Mouse (Mus musculus) layer of hippocampus, postnatal 14 days (tissue): ENCODE measurements around the gene Arhgap9. TPM values are rescaled to one million over a fixed set of nuclear protein-coding genes. Genes with fewer than 3 reads are reported as not detected.

Experiments
- total RNA-seq, 2 experiments: library from RNA; stranded (reverse); gene quantifications; 2 replicates each; pipeline ENCODE4 v1.2.3; 2021

The Arhgap9 gene
- total RNA-seq, 2 experiments from 2014 or later = 0.99 to 1.1 TPM

Other genes with a start within 250 kb of the Arhgap9 start
- gene Agap2, start 246.7 kb upstream of the Arhgap9 start, total RNA-seq = 100 to 1,000 TPM; 719 to 736 TPM
- 100 to 1,000 TPM; 100 to 103 TPM for gene Os9, start 200.8 kb upstream of the Arhgap9 start, total RNA-seq
- gene B4galnt1, start 156.7 kb upstream of the Arhgap9 start, total RNA-seq = 100 to 1,000 TPM; 108 to 110 TPM
- gene Slc26a10, start 141.3 kb upstream of the Arhgap9 start, total RNA-seq = 1 to 10 TPM; 4.6 to 5.9 TPM
- gene Arhgef25, start 131.9 kb upstream of the Arhgap9 start, total RNA-seq = 100 to 1,000 TPM; 196 to 200 TPM
- 100 to 1,000 TPM; 200 to 207 TPM for gene Dtx3, start 126.2 kb upstream of the Arhgap9 start, total RNA-seq
- gene Pip4k2c, start 110.4 kb upstream of the Arhgap9 start, total RNA-seq = 10 to 100 TPM; 65.7 to 69.2 TPM
- 100 to 1,000 TPM; 413 to 455 TPM for gene Kif5a, start 58.6 kb upstream of the Arhgap9 start, total RNA-seq
- 100 to 1,000 TPM; 298 to 304 TPM for gene Dctn2, start 55.6 kb upstream of the Arhgap9 start, total RNA-seq
- gene Mbd6, start 32.9 kb upstream of the Arhgap9 start, total RNA-seq = 10 to 100 TPM; 46.0 to 53.3 TPM
- gene Mars, start 10.2 kb upstream of the Arhgap9 start, total RNA-seq = 10 to 100 TPM; 56.3 to 59.4 TPM
- gene Gli1, start 20.0 kb downstream of the Arhgap9 start, total RNA-seq = 1 to 10 TPM; 2.0 to 3.3 TPM
- gene Inhbe, start 32.4 kb downstream of the Arhgap9 start, total RNA-seq = under 1 TPM in 1 of 2 experiments, not detected in 1; 0.07 TPM
- not detected for gene Inhbc, start 48.5 kb downstream of the Arhgap9 start, total RNA-seq
- gene R3hdm2, start 58.4 kb downstream of the Arhgap9 start, total RNA-seq = 100 to 1,000 TPM; 161 to 186 TPM
- 1 to 10 TPM; 5.0 to 6.4 TPM for gene Stac3, start 179.7 kb downstream of the Arhgap9 start, total RNA-seq
- gene Ndufa4l2, start 193.0 kb downstream of the Arhgap9 start, total RNA-seq = 1 to 10 TPM; 4.8 to 6.9 TPM
- gene Shmt2, start 200.5 kb downstream of the Arhgap9 start, total RNA-seq = 10 to 100 TPM; 33.0 to 35.5 TPM
- 1 to 10 TPM; 2.7 TPM for gene Nxph4, start 212.6 kb downstream of the Arhgap9 start, total RNA-seq